Mouse (Mus musculus): ENCODE measurements around the gene Abcb9. TPM values are rescaled to one million over a fixed set of nuclear protein-coding genes. Genes with fewer than 3 reads are reported as not detected.

Gene Abcb9
- total RNA-seq, 2 experiments from 2014 or later, result 1.3 to 1.4 TPM

DNA sequence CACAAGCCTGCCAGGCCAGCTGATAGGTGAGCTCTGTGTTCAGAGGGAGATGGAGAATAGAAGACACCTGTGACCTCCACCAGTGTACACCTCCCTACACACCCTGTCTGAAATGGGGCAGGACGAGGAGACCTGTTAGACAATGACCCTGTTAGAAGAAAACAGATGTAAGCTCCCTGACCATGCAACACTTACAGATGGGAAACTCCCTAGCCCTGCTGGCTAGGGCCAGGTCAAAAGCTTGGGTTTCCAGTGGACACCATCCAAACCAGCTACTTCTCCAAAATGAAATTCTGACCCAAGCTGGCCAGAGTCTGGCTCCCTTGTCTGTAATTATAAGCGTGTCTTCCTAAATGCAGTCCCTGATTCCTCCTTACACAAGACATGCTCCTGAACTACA is 79.9 kb downstream of the Abcb9 start:
- no peak for ATAC-seq (ENCODE audit: poor library complexity, severe bottlenecking)

- peak; percentile 14; the same call in 1 of the 2 replicates for ATAC-seq (ENCODE audit: poor library complexity, severe bottlenecking)
Observed at GRCm38 (mm10) chr5:124014791-124015251, 80.8 kb downstream of the Abcb9 start.

DNA sequence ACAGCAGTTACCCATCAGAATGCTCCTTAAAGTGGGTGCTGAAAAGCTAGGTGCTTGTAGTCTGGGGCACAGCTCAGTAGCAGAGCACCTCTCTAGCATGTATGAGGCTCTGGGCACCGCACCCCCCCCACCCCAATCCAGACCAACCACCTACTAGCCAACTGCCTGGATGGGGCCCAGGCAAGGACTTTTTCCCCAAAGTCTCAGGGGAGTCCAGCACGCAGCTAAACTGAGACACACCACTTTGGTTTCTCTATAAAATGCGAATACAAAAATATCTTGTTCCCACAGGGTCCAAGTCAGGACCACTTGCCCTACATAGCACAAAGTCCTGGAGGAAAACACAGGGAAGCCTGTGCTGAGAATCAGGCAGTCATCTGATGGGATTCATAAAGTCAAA is 81.4 kb downstream of the Abcb9 start:
- no peak for ATAC-seq (ENCODE audit: poor library complexity, severe bottlenecking)

- ATAC-seq (ENCODE audit: poor library complexity, severe bottlenecking), result no peak
Observed at GRCm38 (mm10) chr5:124013747-124014146, 81.9 kb downstream of the Abcb9 start.

DNA sequence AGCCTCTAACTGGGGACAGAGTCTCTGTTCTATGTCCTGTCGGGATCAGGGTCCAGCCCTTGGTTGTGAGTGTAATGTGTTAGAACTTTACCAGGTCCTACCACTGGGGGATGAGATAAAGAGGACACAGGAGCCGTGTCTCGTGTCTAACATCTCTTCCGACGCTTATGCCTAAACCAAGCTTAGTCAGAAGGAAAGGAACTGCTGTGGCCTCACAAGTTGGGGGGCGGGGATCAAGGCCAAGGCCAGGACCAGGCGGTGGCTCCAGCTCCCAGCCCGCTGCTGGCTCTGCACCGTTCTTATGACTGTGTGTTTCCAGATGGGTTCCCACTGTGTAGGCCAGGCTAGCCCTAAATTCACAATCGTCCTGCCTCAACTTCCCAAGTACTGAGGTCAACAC is 82.7 kb downstream of the Abcb9 start:
- ATAC-seq (ENCODE audit: poor library complexity, severe bottlenecking), result no peak

DNA sequence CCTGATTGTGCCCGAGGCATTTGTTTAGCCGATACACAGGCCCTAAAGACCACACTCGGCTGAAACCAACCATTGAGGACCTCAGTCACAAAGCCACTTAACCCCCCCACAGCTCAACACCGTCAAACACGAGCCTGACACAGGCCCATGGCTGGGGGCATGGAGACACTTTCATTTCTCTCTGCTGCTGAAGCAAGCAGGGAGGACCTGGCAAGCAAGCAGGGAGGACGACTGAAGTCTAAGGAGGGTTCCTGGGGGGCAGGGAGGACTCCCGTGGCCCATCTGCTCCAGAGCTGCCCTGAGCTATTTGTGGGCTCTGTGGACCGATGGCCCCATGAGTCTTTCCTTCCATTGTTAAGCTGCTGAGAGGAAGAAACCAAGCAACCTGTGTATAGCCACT is 83.7 kb downstream of the Abcb9 start:
- peak; percentile 17; the same call in 1 of the 2 replicates for ATAC-seq (ENCODE audit: poor library complexity, severe bottlenecking)

Other genes starting within 250 kb of the Abcb9 start
- 10.8 and 20.9 TPM in 2 replicates for gene Hcar2, start 230.3 kb downstream of the Abcb9 start, total RNA-seq (2015)
- 6.7 and 8.1 TPM in 2 replicates for gene Hcar2, start 230.3 kb downstream of the Abcb9 start, total RNA-seq (2017)
- gene Hcar1, start 215.8 kb downstream of the Abcb9 start, total RNA-seq (2015), result not detected in 2 replicates
- gene Hcar1, start 215.8 kb downstream of the Abcb9 start, total RNA-seq (2017), result 0.04 TPM in 1 of 2 replicates, not detected in the other
- 44.6 and 55.2 TPM in 2 replicates for gene Denr, start 188.6 kb downstream of the Abcb9 start, total RNA-seq (2015)
- 32.4 and 34.3 TPM in 2 replicates for gene Denr, start 188.6 kb downstream of the Abcb9 start, total RNA-seq (2017)
- not detected in 2 replicates for gene Gm43518, start 168.4 kb downstream of the Abcb9 start, total RNA-seq (2015)
- gene Gm43518, start 168.4 kb downstream of the Abcb9 start, total RNA-seq (2017), result 0.73 TPM in 1 of 2 replicates, not detected in the other
- gene Ccdc62, start 165.1 kb downstream of the Abcb9 start, total RNA-seq (2015), result 1.1 and 1.5 TPM in 2 replicates
- gene Ccdc62, start 165.1 kb downstream of the Abcb9 start, total RNA-seq (2017), result 0.16 and 0.62 TPM in 2 replicates
- gene Hip1r, start 122.2 kb downstream of the Abcb9 start, total RNA-seq (2015), result 6.0 and 6.6 TPM in 2 replicates
- 12.1 and 13.0 TPM in 2 replicates for gene Hip1r, start 122.2 kb downstream of the Abcb9 start, total RNA-seq (2017)
- 28.9 and 29.2 TPM in 2 replicates for gene Vps37b, start 63.5 kb downstream of the Abcb9 start, total RNA-seq (2015)
- 29.1 and 29.9 TPM in 2 replicates for gene Vps37b, start 63.5 kb downstream of the Abcb9 start, total RNA-seq (2017)
- 3.4 and 3.6 TPM in 2 replicates for gene Ogfod2, start 16.5 kb upstream of the Abcb9 start, total RNA-seq (2015)
- gene Ogfod2, start 16.5 kb upstream of the Abcb9 start, total RNA-seq (2017), result 2.6 and 6.4 TPM in 2 replicates
- gene Arl6ip4, start 20.3 kb upstream of the Abcb9 start, total RNA-seq (2015), result 45.4 and 53.0 TPM in 2 replicates
- 80.5 and 87.7 TPM in 2 replicates for gene Arl6ip4, start 20.3 kb upstream of the Abcb9 start, total RNA-seq (2017)
- gene Pitpnm2, start 154.0 kb upstream of the Abcb9 start, total RNA-seq (2015), result 3.3 and 3.5 TPM in 2 replicates
- gene Pitpnm2, start 154.0 kb upstream of the Abcb9 start, total RNA-seq (2017), result 1.2 and 7.6 TPM in 2 replicates
- 8.7 and 9.6 TPM in 2 replicates for gene Mphosph9, start 232.2 kb upstream of the Abcb9 start, total RNA-seq (2015)
- 21.2 and 24.4 TPM in 2 replicates for gene Mphosph9, start 232.2 kb upstream of the Abcb9 start, total RNA-seq (2017)
- gene 2810006K23Rik, start 232.3 kb upstream of the Abcb9 start, total RNA-seq (2015), result 4.6 and 9.0 TPM in 2 replicates
- 7.6 and 14.2 TPM in 2 replicates for gene 2810006K23Rik, start 232.3 kb upstream of the Abcb9 start, total RNA-seq (2017)